Mouse (Mus musculus): Measurements from ENCODE around the gene Csf1. TPM values are rescaled to one million over a fixed set of nuclear protein-coding genes. Genes with fewer than 3 reads are reported as not detected.

Csf1 gene
- polyA plus RNA-seq, 1 experiment from 2014 or later: 14.7 TPM

GRCm38 (mm10) chr3:107715971-107716370 lies 44.3 kb downstream of the Csf1 start:
- no peaks in the 10 kb centered on the region for H3K36me3 ChIP-seq (ENCODE audit: control insufficient read depth, insufficient read depth, low read length)
- TF ChIP-seq CTCF (IDR thresholded peaks at IDR 0.05; ENCODE audit: low read depth): no peak
- no peak for TF ChIP-seq EP300 (optimal IDR thresholded peaks at IDR 0.05)
- H3K27me3 ChIP-seq (ENCODE audit: control insufficient read depth, insufficient read depth, low read length): no peaks in the 10 kb centered on the region

GRCm38 (mm10) chr3:107714276-107714933 lies 45.9 kb downstream of the Csf1 start:
- ATAC-seq (ENCODE audit: low FRiP score, low TSS enrichment) (no peak), DNase-seq (ENCODE audit: low spot score) (no peak)
- Histone ChIP-seq H3K9me3 (ENCODE audit: control insufficient read depth, low read length) (no peaks in the 10 kb centered on the region), H3K27ac (replicated peaks) (no peak overlapping the region), H3K4me2 (replicated peaks; ENCODE audit: low read depth) (no peak overlapping the region), H3K36me3 (ENCODE audit: control insufficient read depth, insufficient read depth, low read length) (no peaks in the 10 kb centered on the region), H3K27me3 (ENCODE audit: control insufficient read depth, insufficient read depth, low read length) (no peaks in the 10 kb centered on the region), H3K4me1 (replicated peaks; ENCODE audit: control insufficient read depth, insufficient read depth) (no peaks in the 10 kb centered on the region), H3K4me3 (ENCODE audit: low read depth, low read length) (no peak overlapping the region), H3K9ac (ENCODE audit: low read length) (no peak overlapping the region)
- no peak for TF ChIP-seq CTCF (IDR thresholded peaks at IDR 0.05; ENCODE audit: low read depth)
- TF ChIP-seq EP300 (optimal IDR thresholded peaks at IDR 0.05): no peak
- 23% methylated on average over 5 of the region's 5 CpGs for WGBS

More at GRCm38 (mm10) chr3:107715971-107716370, 44.3 kb downstream of the Csf1 start:
- Histone ChIP-seq H3K4me2 (replicated peaks; ENCODE audit: low read depth) (no peak overlapping the region), H3K4me1 (replicated peaks; ENCODE audit: control insufficient read depth, insufficient read depth) (no peaks in the 10 kb centered on the region), H3K9ac (ENCODE audit: low read length) (no peak overlapping the region), H3K9me3 (ENCODE audit: control insufficient read depth, low read length) (no peaks in the 10 kb centered on the region), H3K4me3 (ENCODE audit: low read depth, low read length) (no peak overlapping the region), H3K27ac (replicated peaks) (no peak overlapping the region)
- DNase-seq (ENCODE audit: low spot score): no peak
- ATAC-seq (ENCODE audit: low FRiP score, low TSS enrichment): no peak
- WGBS: 36% methylated on average over 1 of the region's 1 CpGs

- Histone ChIP-seq H3K4me3 (ENCODE audit: low read depth, low read length) (no peak overlapping the region), H3K36me3 (ENCODE audit: control insufficient read depth, insufficient read depth, low read length) (no peaks in the 10 kb centered on the region), H3K4me1 (replicated peaks; ENCODE audit: control insufficient read depth, insufficient read depth) (no peaks in the 10 kb centered on the region), H3K9me3 (ENCODE audit: control insufficient read depth, low read length) (no peaks in the 10 kb centered on the region), H3K27me3 (ENCODE audit: control insufficient read depth, insufficient read depth, low read length) (no peaks in the 10 kb centered on the region), H3K4me2 (replicated peaks; ENCODE audit: low read depth) (no peak overlapping the region), H3K27ac (replicated peaks) (no peak overlapping the region), H3K9ac (ENCODE audit: low read length) (no peak overlapping the region)
- ATAC-seq (ENCODE audit: low FRiP score, low TSS enrichment) (no peak), DNase-seq (ENCODE audit: low spot score) (no peak)
- TF ChIP-seq CTCF (IDR thresholded peaks at IDR 0.05; ENCODE audit: low read depth): no peak
- TF ChIP-seq EP300 (optimal IDR thresholded peaks at IDR 0.05): no peak
- WGBS: 50% methylated on average over 3 of the region's 3 CpGs
Observed at GRCm38 (mm10) chr3:107712081-107712480, 48.2 kb downstream of the Csf1 start.

GRCm38 (mm10) chr3:107709156-107709555 lies 51.1 kb downstream of the Csf1 start:
- Histone ChIP-seq H3K4me1 (replicated peaks; ENCODE audit: control insufficient read depth, insufficient read depth) (no peaks in the 10 kb centered on the region), H3K27me3 (ENCODE audit: control insufficient read depth, insufficient read depth, low read length) (no peaks in the 10 kb centered on the region), H3K27ac (replicated peaks) (no peak overlapping the region), H3K9ac (ENCODE audit: low read length) (no peak overlapping the region), H3K4me2 (replicated peaks; ENCODE audit: low read depth) (no peak overlapping the region), H3K9me3 (ENCODE audit: control insufficient read depth, low read length) (no peaks in the 10 kb centered on the region), H3K36me3 (ENCODE audit: control insufficient read depth, insufficient read depth, low read length) (no peaks in the 10 kb centered on the region), H3K4me3 (ENCODE audit: low read depth, low read length) (no peak overlapping the region)
- DNase-seq (ENCODE audit: low spot score): no peak
- TF ChIP-seq EP300 (optimal IDR thresholded peaks at IDR 0.05) (no peak), CTCF (IDR thresholded peaks at IDR 0.05; ENCODE audit: low read depth) (no peak)
- ATAC-seq (ENCODE audit: low FRiP score, low TSS enrichment): no peak
- 48% methylated on average over 3 of the region's 3 CpGs for WGBS

GRCm38 (mm10) chr3:107707239-107707638 lies 53.0 kb downstream of the Csf1 start:
- 38% methylated on average over 4 of the region's 4 CpGs for WGBS

GRCm38 (mm10) chr3:107706164-107706563 lies 54.1 kb downstream of the Csf1 start:
- 33% methylated on average over 2 of the region's 2 CpGs for WGBS
- Histone ChIP-seq H3K9ac (ENCODE audit: low read length) (no peak overlapping the region), H3K27me3 (ENCODE audit: control insufficient read depth, insufficient read depth, low read length) (no peaks in the 10 kb centered on the region), H3K27ac (replicated peaks) (no peak overlapping the region), H3K36me3 (ENCODE audit: control insufficient read depth, insufficient read depth, low read length) (no peaks in the 10 kb centered on the region), H3K4me1 (replicated peaks; ENCODE audit: control insufficient read depth, insufficient read depth) (no peaks in the 10 kb centered on the region), H3K4me3 (ENCODE audit: low read depth, low read length) (no peak overlapping the region), H3K9me3 (ENCODE audit: control insufficient read depth, low read length) (no peaks in the 10 kb centered on the region), H3K4me2 (replicated peaks; ENCODE audit: low read depth) (no peak overlapping the region)
- DNase-seq (ENCODE audit: low spot score): no peak
- no peak for TF ChIP-seq CTCF (IDR thresholded peaks at IDR 0.05; ENCODE audit: low read depth)
- no peak for TF ChIP-seq EP300 (optimal IDR thresholded peaks at IDR 0.05)
- ATAC-seq (ENCODE audit: low FRiP score, low TSS enrichment): no peak

More at GRCm38 (mm10) chr3:107707239-107707638, 53.0 kb downstream of the Csf1 start:
- no peak overlapping the region for H3K4me3 ChIP-seq (ENCODE audit: low read depth, low read length)
- ATAC-seq (ENCODE audit: low FRiP score, low TSS enrichment): no peak
- H3K4me1 ChIP-seq (replicated peaks; ENCODE audit: control insufficient read depth, insufficient read depth): no peaks in the 10 kb centered on the region
- H3K27ac ChIP-seq (replicated peaks): no peak overlapping the region
- DNase-seq (ENCODE audit: low spot score): no peak
- H3K9me3 ChIP-seq (ENCODE audit: control insufficient read depth, low read length): no peaks in the 10 kb centered on the region
- no peak overlapping the region for H3K4me2 ChIP-seq (replicated peaks; ENCODE audit: low read depth)
- no peaks in the 10 kb centered on the region for H3K36me3 ChIP-seq (ENCODE audit: control insufficient read depth, insufficient read depth, low read length)
- TF ChIP-seq EP300 (optimal IDR thresholded peaks at IDR 0.05) (no peak), CTCF (IDR thresholded peaks at IDR 0.05; ENCODE audit: low read depth) (no peak)
- no peak overlapping the region for H3K9ac ChIP-seq (ENCODE audit: low read length)
- no peaks in the 10 kb centered on the region for H3K27me3 ChIP-seq (ENCODE audit: control insufficient read depth, insufficient read depth, low read length)
